Mouse (Mus musculus): ENCODE measurements at regions not wholly inside any gene's neighbourhood (a gene's known extent, or its start where the extent isn't known, plus 50 kb on each side); places are given as distances from the start of the nearest gene placed in this dataset.

DNA sequence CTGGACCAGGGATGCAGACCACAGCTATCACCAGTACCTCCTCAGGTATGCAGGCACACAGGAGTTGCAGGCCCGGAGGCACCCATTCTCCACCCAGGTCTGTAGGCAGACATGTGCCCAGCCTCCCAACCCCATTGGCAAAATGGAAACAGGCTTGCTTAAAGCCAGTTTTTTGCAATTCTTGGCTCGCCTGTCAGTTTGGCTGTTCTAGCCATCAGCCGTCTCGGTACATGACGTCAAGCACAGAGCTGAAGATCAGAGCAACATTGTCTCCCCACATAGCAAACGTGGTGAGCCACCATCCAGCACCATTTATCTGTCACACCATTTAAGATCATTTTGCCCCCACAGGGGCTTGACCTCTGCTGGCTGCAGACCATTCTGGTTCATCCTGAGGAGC is 196.1 kb upstream of the Cops8 start:
- no peak for DNase-seq

DNA sequence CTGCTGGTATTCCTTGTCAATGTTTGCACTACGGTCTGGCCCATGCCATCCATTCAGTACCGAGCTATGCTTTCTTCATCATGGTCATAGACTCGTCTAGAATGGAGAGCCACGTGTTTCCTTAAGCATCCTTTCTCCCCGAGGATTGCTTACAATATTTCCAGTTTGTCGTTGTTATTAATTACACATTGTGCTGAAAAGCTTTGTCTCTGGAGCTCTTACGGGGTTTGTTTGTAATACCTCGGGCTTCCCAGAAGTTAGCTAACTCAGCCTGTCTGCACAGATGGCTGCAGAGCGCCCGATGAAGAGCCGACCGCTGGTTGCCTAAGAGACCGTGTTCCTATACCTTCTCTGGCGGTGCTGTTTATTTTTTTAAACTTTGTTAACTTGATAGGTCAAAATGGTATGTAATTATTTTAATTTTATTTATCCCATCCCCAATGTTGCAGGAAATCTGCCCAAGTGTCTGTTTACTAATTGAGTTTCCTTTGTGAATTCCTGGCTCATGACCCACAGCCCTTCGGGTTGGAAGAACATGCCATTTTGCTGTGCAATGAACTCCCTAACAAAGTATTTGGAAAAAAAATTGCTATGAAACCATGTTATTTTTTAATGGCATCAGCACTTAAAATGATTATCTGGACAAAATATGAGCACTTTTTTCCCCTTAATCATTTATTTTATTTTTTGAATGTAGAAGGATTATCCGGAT is 194.1 kb upstream of the Cops8 start:
- DNase-seq = no peak

DNA sequence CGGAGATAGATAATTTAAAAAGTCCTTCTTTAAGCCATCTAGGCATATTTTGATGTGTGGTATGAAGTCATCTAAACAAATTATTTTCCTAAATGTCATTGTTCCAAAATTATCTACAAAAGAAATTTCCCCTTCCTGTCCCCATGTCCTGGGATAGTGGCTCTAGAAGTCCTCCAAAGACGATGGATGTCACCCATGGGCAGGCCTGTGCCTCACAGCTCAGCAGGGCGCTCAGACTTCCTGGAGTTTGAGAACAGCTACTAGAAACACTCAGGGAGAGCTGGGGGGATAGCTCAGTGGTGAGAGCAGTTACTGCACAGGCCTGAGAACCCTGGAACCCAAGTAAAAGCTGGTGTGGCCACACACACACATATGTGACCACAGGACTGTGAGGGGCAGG is 193.5 kb upstream of the Cops8 start:
- no peak for DNase-seq

DNA sequence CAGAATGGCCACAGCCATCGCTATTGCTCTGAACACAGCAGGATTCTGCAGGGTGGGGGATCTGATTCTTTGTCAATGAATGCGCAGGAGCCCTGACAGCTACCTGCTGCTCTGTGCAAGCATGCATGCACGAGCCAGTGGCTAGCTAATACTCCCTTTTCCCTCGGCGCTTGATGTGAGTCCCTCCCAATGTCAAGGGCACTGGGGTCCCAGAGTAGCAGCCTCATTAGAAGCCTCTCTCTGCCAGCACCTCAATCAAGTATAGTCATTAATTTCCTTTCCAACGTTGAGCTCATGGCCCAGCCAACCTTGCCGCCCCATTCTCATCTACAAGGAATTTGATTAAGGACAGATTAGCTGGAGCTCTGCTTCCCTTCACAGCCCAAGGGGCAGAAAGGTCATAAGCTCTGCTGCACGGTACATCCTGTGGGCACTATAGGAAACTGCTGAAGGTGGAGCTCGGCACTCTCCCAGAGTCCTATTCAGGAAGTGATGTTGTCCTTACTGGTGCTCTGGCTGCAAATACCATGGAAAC is 190.2 kb upstream of the Cops8 start:
- no peak for DNase-seq

DNA sequence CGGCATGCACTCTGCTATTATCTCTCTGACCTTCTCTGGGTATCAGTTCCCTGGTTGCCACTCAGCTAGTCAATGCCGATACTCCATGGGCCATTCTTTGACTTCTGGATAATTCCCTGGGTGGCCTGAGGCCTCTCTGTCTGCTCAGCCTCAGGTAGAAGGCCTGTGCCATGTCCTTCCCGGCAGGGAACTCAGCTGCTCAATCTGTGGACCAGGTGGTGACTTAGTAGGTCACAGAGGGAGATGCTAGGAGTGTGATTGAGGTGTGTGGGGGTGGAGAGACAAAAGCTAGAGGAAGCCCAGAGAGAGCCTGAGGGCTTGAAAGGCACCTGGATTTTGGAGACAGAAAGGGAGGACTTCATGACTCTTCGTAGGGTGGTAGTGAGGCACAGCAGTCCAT is 188.0 kb upstream of the Cops8 start:
- DNase-seq = peak; percentile 19 to 43

DNA sequence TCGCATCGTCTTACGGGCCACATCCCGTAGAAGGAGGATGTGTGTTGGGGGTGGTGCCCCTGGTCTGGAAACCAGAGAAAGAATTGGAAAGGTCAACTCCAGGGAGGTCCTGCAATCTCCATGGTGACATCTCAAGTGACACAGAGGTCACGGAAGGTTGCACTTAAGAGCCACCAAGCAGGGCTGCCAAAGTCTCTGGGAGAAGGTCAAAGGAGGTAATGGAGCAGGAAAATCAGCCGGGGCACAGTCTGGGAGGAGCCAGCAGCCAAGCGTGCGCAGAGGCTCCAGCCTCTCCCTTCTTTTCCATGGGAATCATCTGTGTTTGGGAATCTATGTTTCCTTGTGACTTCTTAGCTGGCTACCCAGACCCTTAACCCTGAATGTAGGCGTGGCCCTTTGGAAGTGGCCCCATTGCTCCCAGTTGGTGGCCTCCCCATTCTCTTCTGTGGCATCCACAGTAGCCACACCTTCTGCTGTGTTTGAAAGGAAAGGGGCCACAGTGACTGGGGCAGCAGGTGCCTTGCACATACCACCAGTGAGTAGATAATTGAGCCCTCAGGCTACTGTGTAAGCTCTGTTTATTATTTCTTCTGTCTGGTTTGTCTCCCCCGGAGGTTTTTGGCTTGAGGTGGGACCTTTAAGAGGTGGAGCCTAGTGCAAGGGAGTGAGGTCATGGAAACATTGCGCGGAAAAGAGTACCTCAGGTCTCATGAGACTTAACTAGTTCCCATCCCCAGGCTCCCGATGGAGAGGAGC is 178.5 kb upstream of the Cops8 start:
- no peak for DNase-seq

DNA sequence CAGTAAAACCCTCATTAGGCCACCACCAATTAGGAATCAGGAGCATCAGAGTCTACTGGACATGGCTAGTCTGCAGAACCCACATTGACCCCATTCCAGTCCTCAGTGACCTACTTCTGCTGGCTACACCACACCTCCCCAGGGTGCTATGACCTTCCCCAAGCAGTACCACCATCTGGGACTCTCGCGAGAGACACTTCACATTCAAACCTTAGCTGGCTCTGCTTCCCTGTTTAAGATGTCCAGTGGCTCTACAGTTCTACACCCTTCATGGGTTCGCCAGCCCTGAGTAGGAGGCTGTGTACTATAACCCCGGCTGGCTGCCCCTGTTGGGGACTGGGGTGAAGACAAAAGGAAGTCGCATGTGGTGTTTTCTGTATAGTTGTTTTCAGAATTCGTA is 174.4 kb upstream of the Cops8 start:
- DNase-seq = no peak

DNA sequence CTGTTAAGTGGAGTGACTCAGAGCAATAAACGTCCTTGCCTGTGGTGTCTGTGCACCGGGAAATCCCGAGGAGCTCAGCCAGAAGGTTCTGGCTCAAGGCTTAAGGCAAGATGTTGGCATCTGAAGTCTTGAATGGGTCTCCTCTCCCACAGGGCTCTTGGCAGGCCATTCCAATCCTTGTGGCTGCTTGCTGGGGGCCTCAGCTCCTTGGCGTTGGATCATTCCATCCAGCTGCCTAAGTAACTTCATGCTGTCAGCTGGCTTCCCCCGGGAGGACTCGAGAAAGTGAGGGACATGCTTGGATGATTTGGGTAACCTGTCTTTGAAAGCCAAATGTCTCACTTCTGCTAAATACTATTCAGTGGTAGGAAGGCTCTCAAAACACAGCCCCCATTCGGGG is 174.0 kb upstream of the Cops8 start:
- DNase-seq = no peak

DNA sequence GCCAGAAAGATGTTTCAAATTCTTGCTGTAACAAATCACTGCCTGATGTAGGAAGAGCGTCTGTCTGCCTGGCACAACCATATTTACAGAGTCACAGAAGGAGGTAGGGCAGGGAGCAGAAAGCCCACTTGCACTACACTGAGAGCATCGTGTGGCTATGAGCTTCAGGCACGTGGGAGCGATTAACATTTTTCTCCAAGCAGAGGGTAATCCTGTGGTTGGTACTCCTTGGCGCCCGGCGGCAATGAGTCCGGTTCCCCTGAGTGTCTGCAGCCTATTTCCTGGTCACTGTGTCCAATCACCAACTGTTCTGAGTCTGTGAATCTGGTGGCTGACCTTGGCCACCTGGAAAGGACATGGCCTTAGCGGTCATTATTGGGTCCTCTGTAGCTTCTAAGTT is 172.3 kb upstream of the Cops8 start:
- DNase-seq = no peak

DNA sequence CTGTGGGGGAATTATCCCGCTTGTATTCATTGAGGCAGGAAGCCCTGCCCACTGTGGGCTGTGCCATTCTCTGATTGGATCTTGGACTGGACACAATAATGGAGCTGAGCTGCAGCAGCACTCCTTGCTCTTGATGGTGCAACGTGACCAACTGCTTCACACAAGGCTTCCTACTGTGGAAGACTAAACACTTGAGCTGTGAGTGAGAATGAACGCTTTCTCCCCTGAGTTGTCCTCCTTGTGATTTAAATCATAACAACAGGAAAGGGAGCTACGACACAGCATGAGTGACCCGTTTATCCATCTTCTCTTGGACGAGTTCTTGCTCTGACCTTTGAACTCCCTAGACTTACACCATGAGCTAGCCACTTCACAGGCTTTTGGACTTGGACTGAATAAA is 171.0 kb upstream of the Cops8 start:
- DNase-seq = no peak

DNA sequence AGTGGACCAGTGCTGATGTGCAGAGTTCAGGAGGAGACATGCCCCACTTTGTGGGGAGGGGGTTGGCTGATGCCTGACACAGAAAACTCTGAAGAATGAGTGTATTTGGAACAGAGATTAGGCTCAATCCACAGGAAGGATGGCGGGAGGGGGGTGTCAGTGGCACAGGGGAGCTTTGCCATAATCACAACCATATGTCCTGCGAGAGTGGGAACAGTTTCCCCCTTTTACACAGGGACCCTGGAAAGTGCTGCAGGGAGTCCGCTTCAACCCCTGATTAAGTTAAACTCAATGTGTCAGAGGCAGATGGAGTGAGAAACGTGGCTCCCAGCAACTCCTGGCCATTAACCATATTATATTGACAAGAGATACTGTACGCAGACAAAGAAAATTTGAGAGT is 168.9 kb upstream of the Cops8 start:
- no peak for DNase-seq

DNA sequence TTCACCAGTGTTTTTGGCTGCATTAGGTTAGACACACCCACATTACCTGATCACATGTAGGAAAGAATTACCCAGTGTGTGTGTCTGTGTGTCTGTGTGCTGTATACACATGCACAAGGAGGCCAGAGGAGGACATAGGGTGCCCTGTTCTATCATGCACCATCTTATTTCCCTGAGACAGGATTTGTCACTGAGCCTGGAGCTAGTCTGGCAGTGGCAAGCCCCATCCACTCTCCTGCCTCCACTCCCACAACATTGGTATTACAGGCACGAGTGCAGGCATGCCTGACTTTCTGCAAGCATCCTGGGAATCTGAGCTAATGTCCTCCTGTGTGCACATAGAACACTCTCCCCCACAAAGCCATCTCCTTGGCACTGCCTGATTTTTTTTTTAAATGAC is 162.1 kb upstream of the Cops8 start:
- no peak for DNase-seq

DNA sequence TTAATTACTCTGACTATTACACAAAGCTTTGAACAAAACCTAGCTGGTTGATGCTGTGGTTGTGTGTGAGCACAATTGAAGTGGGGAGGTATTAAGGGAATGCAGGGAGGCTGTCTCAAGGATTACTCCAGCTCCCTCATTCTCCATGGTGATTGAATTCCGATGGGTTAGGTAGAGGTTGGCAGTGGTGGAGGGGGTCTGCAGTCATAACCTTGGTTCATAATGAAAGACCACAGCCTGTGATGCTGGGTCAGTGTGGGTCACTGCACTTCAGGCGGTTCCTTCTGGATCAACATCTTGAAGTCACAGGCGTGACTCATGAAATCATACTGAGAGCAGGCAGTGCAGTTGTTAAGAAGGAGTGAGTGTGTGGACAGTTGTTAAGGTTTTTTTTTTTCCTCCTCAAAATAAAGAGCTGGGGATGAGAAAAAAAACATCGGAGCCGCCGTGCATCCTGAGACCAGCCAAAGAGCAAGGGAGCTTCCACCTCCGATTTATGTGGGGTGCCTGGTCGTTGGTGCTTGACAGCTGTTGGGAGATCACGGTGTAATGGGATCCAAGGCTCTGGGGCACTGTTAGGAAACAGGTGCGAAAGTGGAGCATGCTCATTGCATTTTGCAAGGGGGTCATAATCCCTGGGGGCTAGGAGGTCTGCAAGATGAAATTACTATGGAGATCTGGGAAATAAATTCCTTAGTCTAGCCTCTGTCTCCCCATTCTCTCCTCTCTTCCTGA is 161.5 kb upstream of the Cops8 start:
- DNase-seq = no peak

DNA sequence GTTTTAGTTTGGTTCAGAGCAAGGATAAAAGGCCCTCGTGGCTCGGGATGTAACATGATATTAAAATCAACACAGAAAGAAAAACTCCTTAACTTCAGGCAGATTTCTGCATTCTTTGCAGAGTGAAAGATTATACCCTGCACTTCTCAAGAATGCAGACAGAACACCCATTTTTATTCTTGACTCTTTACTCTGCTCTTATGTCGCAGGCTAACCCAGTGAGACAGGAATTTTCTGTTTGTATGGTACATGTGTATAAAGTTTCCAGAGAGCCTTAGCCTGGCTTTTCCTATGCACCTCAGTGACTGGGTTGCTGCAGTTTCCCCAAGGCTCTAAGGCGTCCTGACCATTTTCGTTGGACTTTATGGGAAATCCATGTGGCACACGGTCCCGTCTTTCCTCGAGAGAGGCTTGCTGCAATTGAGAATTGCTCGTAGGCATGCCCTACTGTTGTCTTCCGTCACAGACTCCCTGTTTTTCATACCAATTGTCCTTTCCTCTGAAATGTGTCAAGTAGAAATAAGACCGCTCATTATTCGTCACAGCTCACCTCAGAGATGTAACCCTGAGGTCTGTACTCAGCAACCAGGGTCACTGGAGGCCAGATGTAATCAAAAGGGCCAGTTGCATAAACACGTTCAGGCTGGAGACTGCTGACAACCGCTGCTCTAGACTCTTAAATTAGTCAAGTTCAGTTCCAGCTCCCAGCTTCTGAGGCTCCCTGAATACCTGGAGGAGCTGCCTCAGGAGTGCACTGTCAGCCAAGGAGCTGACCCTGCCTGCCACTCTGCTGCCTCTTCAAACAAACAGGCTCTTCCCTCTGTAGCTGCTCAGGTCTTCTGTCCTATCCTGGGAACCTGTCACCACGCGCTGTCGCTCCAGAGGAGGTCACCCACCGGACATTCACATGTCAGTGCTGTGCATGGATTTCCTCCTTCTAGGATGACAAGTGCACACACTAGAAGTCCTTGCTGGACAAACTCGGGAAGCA is 160.2 kb upstream of the Cops8 start:
- DNase-seq = no peak

DNA sequence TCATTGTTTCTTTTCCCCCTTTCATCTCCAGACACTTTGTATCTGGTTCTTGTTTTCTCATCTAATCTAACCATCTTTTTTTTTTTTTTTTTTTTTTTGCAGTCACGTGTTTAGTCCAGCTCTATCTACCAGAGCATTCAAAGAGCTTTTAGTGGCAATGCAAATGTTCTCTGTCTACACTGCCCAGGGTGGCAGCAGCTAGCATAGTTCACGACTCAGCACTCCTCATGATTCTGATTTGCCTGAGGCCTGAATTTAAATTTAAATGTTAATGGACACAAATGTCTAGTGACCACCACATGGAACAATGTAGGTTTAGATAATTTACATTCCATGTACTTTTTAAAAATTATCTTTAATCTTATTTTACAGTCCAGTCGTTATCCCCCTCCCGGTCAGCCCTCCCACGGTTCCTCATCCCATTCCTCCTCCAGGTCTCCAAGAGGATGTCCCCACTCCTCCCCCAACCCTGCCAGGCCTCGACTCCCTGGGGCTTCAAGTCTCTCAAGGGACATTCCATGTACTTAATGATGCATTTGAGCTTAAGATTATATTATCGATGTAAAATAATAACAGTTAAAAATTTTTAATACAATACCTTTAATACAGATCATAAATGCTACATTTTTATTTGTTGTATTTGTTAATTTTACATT is 153.1 kb upstream of the Cops8 start:
- DNase-seq = no peak

DNA sequence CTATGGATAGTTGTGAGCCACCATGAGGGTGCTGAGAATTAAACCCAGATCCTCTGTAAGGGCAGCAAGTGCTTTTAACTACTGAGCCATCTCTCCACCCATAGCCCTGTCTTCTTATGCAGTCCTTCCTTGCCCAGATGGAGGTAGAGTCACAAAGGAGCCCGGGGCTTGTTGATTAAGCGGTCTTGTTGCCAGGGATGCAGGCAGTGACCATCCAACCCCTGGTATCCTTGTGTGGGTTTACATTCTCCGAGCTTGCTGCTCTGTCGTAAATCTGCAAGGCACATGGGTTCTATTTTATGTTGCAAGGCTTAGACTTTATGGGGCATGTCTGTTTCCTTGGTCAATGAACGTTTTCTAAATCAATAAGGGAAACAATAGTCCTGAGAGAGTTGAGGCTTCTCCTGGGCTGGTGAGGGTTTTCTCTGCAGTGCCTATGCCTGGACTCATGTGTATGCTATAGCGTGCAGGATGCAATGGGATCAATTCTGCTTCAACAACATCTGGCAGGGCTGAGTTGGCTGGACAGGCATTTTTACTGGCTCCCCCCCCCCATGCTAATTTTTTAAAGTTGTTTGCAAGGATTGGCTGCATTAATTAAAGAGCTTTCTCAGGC is 150.7 kb upstream of the Cops8 start:
- DNase-seq = no peak

DNA sequence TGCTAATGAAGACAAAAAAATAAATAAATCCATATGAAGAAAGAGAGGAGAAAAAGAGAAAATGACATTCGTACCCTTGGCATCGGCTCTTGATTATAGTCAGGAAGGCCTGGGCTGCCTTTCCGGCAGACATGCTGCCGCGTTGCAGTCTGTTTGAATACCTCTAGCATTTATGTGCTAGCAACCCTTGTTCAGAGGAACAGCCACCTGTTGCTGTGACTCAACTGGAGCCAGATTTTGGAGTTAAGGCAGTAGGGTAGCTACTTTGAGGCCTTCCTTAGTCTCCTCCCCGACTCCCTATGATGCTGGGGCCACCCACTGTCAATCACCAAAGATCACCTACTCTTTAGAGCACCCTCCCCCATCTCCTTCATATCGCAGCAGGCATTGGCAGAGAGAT is 148.5 kb upstream of the Cops8 start:
- no peak for DNase-seq

DNA sequence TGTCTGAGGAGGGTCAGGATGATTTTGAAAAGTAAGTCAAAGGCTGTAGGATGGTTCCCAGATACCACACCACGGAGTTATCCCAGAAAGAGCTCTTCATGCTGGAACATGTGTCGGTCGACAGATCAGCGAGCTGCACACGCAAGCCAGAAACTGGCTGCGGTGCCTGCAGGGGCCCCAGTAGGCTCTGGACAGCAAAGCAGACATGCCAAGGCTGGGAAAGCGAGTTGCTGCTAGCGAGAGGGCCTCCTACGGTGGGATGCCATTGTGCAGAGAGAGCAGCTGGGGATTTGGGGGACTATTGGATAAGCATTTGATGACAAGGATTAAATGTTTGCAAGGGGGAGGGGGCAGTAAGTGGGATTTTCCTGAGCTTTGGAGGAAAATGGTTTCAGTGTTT is 145.4 kb upstream of the Cops8 start:
- DNase-seq = peak; percentile 15 to 31

DNA sequence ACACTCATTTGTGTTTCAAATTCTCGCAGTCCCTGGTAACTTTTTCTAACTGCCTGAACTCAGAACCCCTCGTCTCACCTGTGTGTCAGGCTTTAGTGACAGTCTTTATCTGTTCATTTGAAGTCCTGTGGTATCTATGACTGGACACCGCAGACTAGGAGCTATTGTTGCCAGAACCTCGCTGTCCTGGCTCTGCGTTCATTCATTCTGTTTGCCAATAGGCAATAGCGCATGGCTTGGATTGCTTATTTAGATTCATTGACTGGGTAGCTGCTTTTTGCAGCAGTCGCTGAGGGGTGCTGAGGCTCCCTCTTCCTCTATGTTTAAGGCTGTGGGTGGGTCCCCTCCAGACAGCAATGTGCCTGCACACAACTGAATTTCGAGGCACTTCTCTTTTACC is 144.6 kb upstream of the Cops8 start:
- peak; percentile 29 to 58 for DNase-seq

DNA sequence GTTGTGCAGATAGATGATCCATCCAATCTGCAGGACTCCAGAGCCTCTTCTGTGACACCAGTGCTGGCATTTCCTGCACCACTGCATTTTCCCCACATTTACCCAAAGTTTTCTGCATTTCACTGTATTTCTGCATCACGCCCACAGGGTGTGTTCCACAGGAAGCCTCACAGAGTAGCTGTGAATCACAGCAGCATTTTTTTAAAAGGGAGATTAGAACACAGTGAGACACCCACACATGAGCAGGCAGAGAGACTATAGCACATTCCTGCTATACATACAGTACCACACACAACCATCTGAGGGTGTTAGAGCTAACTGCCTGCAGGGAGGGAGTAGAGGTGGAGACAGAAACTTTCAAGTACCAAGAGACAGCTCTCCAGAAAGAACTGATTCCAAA is 141.1 kb upstream of the Cops8 start:
- DNase-seq = no peak

DNA sequence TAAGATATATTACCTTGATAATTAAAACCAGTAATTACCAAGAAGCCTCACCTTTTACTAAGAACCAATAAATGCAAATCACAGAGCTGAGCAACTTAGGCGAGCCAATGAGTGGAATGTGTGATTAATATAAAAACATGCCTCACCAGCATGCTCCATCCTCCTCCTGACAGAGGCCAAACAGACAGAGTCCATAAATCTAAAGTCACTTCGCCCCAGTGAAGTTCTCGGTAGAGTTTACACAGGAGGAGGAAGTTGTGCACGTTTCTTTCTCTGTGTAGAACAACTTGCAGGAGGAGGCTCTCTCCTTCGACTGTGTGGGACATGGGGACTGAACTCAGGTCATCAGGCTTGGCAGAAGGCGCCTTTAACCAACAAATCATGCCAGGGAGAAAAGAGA is 139.5 kb upstream of the Cops8 start:
- DNase-seq = no peak

DNA sequence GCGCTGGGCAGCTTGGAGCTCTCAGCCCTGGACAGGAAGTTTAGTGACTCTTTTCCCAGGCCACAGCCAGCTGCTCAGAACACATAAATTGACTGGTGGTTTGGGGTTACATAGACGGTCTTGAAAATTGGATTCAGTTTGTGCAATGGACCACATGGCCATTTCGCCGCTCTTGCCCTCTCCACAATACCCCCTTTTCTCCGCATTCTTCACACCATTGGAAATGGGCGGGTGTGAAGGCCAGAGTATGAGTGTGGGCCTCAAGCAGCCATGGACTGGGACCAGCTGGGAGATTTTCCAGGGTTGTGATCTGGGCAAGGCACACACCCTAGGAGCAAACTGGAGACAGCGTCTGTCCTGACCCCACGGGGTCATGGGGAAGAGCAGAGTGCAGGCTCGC is 135.1 kb upstream of the Cops8 start:
- no peak for DNase-seq

Data from cerebellum, postnatal 14 days (tissue).